Mouse (Mus musculus) limb, embryonic 10.5 days (tissue): ENCODE data around the gene 1700029J07Rik. TPM values are rescaled to one million over a fixed set of nuclear protein-coding genes. Genes with fewer than 3 reads are reported as not detected.
A peak's percentile ranks its signal among the peaks of the same experiment; 100 is the strongest.

ENCODE experiments used
- DNase-seq: peaks from one replicate; pipeline ENCODE4 v3.0.0-alpha.2; 2017; ENCODE audit warnings: low spot score
- H3K27ac ChIP-seq: fragments of 300-500 bp; sonication (generic); 2 replicates; pipeline ENCODE4 v1.5.1; 2016; ENCODE audit warnings: mild to moderate bottlenecking
- H3K27me3 ChIP-seq: fragments of 300-500 bp; sonication (generic); 2 replicates; pipeline ENCODE4 v1.6.1; 2016; ENCODE audit warnings: low read depth, mild to moderate bottlenecking; ENCODE audit not compliant: poor library complexity, severe bottlenecking
- H3K36me3 ChIP-seq: fragments of 300-500 bp; sonication (generic); 2 replicates; pipeline ENCODE4 v1.6.1; 2016; ENCODE audit warnings: mild to moderate bottlenecking, moderate library complexity
- H3K4me1 ChIP-seq: fragments of 300-500 bp; sonication (generic); 2 replicates; pipeline ENCODE4 v1.6.1; 2016
- H3K4me3 ChIP-seq: fragments of 300-500 bp; sonication (generic); 2 replicates; pipeline ENCODE4 v1.5.1; 2016; ENCODE audit warnings: mild to moderate bottlenecking, moderate library complexity
- H3K9me3 ChIP-seq: fragments of 300-500 bp; sonication (generic); replicated peaks from 2 replicates; pipeline ENCODE4 v1.6.1; 2016; ENCODE audit warnings: mild to moderate bottlenecking
- WGBS: fragments of 180-500 bp; shearing (Covaris S2); methylation state at CpG from one replicate; pipeline ENCODE4 v1.1.7; 2016; 5-methylcytosine and 5-hydroxymethylcytosine counted together
- polyA plus RNA-seq: library from polyadenylated mRNA; unstranded; fragments of >200 nt; fragmentation: Nextera tagmentation; extraction: Ambion mirVana; gene quantifications from 2 replicates; pipeline ENCODE4 v1.2.1, GENCODE M21; 2016

Gene 1700029J07Rik
- 3.2 TPM in 2 replicates for polyA plus RNA-seq

DNA sequence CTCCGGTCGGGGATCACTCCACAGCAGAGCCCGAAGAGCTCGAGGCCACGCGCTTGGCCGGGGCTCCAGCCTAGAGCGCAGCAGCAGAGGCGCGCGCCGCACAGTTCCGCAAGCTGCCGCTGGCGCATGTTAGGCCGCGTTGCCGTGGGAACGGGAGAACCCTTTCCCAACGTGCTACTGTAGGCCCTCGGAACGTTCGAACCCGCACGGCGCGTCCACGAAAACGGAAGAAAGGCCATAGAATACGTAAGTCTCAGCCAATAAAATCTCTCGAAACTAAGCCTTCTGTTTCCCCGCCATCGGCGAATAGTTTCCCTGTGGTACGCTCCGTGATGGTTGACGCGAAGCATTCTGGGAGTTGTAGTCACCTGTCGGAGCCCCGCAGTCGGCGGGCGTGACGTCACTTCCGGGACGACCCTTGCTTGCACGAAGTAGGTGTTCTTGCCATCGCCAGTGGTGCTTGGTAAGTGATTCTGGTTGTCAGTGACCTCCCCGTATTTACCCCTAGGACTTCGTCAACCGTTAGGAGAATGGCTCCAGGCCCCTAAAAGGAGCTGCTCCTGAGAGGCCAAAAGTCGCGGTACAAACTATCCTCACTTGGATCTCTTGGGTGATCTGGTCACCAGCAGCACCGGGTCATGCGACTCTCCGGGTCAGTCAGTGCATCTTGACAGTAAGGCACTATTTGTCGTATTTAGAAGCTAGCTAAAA lies at the start of gene 1700029J07Rik, which contains the start of gene Ufsp2:
1700029J07Rik (minus strand) TSS at position 127 of the 711 bp plus-strand sequence.
Ufsp2 (plus strand) TSS at position 403 of the 711 bp plus-strand sequence.
- Histone ChIP-seq H3K27ac (peak within 1 kb of the TSS; percentile 86), H3K27me3 (no peaks in the 10 kb centered on the region), H3K36me3 (peaks cover 20% of the 10 kb centered on the region), H3K4me1 (peaks cover 20% of the 10 kb centered on the region), H3K4me3 (peak within 1 kb of the TSS; percentile 72), H3K9me3 (no peaks in the 10 kb centered on the region)
- peak; percentile 99 for DNase-seq
- 1% methylated on average over 57 of the region's 57 CpGs for WGBS

DNA sequence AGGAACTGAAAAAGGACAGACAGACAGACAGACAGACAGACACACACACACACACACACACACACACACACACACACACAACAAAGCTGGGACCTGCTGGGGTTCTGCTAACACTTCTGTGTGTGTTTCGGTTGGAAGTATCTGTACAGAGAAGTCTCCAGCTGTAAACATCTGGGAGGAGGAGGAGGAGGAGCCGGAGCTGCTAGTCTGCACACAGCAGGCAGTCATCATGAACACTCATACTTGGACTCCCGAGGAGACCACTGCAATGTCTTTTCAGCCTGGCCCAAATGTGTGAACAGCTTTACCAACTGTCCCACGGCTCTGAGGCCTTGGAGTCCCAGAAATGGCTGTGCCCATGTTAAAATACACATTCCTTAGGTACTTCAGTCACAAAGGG lies 49.3 kb upstream of the 1700029J07Rik start:
- H3K4me1 ChIP-seq, result no peaks in the 10 kb centered on the region
- H3K36me3 ChIP-seq, result no peaks in the 10 kb centered on the region
- H3K9me3 ChIP-seq, result no peaks in the 10 kb centered on the region
- no peak for DNase-seq
- WGBS, result 65% methylated on average over 4 of the region's 4 CpGs
- no peak overlapping the region for H3K4me3 ChIP-seq
- H3K27me3 ChIP-seq, result no peaks in the 10 kb centered on the region
- H3K27ac ChIP-seq, result no peak overlapping the region

DNA sequence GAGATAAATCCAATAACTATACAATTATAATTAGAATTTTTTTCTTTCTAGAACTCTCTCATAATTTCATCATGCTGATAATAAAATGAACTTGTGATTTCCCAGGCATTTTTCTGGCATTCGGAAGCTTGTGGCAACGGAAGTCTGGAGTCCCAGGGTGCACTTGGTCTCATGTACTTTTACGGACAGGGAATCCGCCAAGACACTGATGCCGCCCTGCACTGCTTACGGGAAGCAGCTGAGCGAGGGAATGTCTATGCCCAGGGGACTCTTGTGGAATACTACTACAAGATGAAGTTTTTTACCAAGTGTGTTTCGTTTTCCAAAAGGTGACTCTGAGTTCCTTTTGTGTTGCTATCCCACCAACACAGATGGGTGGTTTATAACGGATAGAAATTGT lies 47.7 kb upstream of the 1700029J07Rik start:
- Histone ChIP-seq H3K9me3 (no peaks in the 10 kb centered on the region), H3K4me1 (no peaks in the 10 kb centered on the region), H3K4me3 (no peak overlapping the region), H3K27me3 (no peaks in the 10 kb centered on the region), H3K27ac (no peak overlapping the region), H3K36me3 (no peaks in the 10 kb centered on the region)
- 93% methylated on average over 9 of the region's 9 CpGs for WGBS
- DNase-seq, result no peak

DNA sequence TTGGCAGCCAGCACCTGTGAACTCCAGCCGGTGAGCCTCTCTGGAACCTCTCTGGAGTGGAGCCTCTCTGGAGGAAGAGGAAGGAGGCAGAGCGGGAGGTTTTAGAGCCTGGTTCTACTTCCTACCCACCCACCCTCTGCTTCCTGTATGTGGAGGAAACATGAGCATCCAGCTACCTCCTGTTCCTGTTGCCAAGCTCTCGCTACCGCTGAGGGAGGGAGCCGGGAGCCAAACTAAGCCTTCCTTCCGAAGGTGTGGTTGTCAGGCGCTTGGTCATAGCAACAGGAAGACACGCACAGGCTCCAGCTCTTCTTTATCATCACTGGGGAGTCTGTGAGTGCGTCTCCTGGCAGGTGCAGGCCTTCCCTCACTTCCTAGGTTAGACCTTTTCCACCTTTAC lies 47.2 kb upstream of the 1700029J07Rik start:
- DNase-seq, result no peak
- no peak overlapping the region for H3K27ac ChIP-seq
- H3K27me3 ChIP-seq, result no peaks in the 10 kb centered on the region
- no peaks in the 10 kb centered on the region for H3K9me3 ChIP-seq
- H3K4me1 ChIP-seq, result no peaks in the 10 kb centered on the region
- 90% methylated on average over 9 of the region's 9 CpGs for WGBS
- no peaks in the 10 kb centered on the region for H3K36me3 ChIP-seq
- H3K4me3 ChIP-seq, result no peak overlapping the region

DNA sequence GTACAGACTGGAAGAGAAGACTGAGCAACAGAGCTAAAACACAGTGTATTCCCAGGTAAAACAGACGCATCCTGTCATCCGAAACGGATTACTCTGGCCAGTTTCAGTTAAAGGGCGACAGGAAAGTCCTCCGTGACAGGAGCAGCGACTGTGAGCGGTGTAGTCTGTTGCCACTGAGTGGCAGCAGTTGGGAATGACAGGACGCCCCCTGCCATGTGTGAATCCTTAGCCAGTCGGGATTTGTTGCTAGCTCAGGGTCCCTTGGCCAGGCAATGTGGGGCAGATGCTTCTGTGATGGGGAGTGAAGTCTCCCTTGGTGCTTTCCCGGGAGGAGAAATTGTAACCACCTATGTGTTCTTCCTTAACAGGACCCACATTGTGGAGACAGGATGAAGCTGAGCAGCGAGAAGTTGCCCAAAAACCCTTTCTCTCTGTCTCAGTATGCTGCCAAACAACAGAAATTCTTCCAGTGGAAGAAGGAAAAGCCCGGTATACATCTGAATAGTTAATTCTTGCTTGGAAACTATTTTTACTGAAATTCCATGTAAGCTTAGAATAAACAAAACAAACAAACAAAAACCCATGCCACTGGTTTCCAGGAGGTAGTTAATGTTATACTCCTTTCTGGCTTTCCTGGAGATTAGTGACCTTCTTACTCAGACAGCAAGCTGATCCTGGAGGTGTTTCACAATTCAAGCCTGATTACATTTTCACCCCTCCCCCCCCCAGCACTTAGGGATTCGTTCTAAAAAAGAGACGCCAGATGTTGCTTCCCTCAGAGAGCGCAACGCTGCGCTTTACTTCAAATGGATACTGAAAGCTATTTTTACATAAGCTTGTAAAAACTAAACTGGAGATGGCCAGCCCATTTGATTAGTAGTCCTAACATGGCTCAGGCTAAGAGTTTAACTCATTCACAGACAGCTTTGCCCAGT lies 36.0 kb upstream of the 1700029J07Rik start:
- H3K9me3 ChIP-seq, result no peaks in the 10 kb centered on the region
- whole genome bisulfite sequencing, result 17% methylated on average over 17 of the region's 17 CpGs
- H3K27ac ChIP-seq, result peak overlapping the region; percentile 47; the same call in 1 of the 2 replicates
- H3K4me3 ChIP-seq, result peak overlapping the region; percentile 25; the same call in 1 of the 2 replicates
- peak; percentile 51 for DNase-seq
- no peaks in the 10 kb centered on the region for H3K36me3 ChIP-seq
- no peaks in the 10 kb centered on the region for H3K27me3 ChIP-seq
- peaks cover 13% of the 10 kb centered on the region for H3K4me1 ChIP-seq

DNA sequence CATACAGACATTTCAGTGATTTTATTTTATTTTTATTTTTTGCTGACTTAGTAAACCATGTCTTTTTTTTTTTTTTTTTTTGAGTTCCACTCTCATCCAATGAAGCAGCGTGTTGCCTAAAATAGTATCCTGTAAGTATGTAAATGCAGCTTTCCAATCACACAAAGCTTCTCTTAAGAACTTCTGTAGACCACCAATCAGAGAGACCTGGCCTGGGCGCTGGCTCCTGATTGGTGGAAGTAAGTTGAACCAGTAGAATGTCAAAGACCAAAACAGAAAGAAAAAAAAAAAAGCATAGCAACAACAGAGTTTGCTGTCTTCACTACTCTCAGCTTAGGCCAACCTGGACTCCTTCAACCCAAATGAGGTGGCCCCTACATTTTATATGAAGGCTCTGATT lies 35.3 kb upstream of the 1700029J07Rik start:
- DNase-seq, result no peak
- peaks cover 13% of the 10 kb centered on the region for H3K4me1 ChIP-seq
- H3K27me3 ChIP-seq, result no peaks in the 10 kb centered on the region
- peak overlapping the region; percentile 25; the same call in 1 of the 2 replicates for H3K4me3 ChIP-seq
- no peaks in the 10 kb centered on the region for H3K36me3 ChIP-seq
- H3K27ac ChIP-seq, result peak overlapping the region; percentile 47; the same call in 1 of the 2 replicates
- 54% methylated on average over 2 of the region's 2 CpGs for WGBS
- no peaks in the 10 kb centered on the region for H3K9me3 ChIP-seq

DNA sequence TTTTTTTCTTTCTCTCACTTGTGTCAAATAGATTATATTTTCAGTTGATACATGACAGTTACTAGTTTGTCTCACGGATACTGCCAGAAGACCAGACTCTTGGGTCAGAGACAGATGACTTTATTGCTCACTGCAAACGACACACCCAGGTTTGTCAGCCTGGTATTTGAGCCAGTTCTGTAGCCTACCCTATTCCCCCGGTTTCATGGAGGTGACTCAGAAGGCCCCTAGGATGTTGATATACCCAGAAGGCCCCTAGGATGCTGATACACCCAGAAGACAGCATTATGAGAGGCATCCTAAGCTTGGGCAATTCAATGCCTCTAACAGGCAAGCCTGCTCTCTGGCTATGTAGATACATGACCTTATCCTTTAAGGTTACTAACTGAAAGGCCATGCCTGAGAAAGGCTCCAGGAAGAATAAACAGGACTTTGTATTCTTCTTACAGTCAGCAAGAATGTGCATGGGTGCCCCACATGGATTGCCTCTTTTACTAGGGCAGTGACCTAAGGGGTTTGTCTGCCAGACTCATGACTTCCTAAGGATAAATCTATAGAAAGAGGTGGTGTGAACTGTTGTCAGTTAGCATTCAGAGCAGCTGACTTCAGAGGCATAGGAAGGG lies 32.1 kb upstream of the 1700029J07Rik start:
- H3K4me1 ChIP-seq, result peaks cover 13% of the 10 kb centered on the region
- H3K4me3 ChIP-seq, result no peak overlapping the region
- H3K36me3 ChIP-seq, result no peaks in the 10 kb centered on the region
- WGBS, result 48% methylated on average over 3 of the region's 3 CpGs
- DNase-seq, result no peak
- no peaks in the 10 kb centered on the region for H3K9me3 ChIP-seq
- no peak overlapping the region for H3K27ac ChIP-seq
- H3K27me3 ChIP-seq, result no peaks in the 10 kb centered on the region

DNA sequence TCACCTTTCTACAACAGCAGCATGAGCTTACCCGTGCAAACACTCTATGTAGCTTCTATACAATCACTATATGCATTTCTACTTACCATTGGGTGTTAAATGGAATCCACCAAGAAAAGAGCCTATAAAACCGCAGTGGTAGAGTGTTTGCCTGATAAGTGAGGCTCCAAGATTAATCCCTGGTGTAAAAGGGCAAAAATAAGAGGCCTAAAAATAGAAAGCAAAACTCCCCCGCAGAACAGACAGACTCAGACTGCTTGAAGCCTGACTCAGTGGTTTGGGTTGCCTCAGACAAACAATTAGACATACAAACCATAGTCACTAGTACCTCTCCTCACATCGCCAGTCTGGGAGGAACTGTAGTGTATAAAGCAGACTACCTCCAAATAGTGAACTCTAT lies 30.5 kb upstream of the 1700029J07Rik start, which contains the start of gene Ankrd37:
Ankrd37 (minus strand) TSS at position 112 of the 400 bp plus-strand sequence.
- no peak within 1 kb of the TSS for H3K27ac ChIP-seq
- 79% methylated on average over 4 of the region's 4 CpGs for whole genome bisulfite sequencing

DNA sequence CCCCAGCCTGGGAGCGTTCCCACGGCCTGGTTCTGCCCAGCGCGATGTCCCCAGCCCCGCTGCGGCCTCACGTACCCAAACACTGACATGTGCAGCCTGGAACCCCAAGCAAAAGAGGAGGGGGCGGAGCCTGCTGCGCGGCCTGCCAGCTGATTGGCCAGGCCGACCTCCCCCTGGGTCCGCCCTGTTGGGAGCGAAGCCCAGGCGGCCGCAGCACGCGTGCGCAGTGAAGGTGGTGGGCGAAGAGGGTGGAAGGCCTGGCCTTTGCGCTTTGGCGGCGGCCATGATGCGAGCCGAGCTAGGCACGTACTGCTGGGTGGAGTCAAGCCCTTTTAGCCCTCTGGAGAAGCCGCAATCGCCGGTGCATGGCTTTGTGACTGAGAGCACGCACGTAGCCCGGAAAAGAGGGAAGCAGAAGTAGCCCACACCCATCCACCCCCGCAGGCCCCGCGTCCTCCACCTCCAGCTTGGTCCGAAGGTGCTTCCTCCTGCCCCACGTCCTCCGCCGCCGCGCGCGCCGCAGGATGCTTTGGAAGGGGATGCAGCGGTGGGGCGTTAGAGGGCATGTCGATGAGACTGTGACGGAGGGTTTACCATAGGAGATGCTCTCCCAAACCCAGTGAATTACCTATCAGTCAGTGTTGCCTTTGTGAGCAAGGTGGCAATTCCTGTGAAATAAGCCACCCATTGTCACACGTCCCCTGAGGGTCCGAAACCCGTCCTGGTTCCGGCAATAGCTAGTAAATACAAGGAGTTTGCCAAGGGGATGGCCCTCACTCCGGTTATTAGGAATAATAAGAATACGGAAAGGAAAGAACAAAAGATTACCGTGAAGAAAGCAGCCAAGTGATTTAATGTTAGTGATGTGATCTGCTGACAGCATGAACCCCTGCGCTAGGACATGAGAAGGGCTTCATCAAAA lies 25.0 kb upstream of the 1700029J07Rik start:
- Histone ChIP-seq H3K4me1 (peaks cover 13% of the 10 kb centered on the region), H3K9me3 (no peaks in the 10 kb centered on the region), H3K27me3 (no peaks in the 10 kb centered on the region), H3K4me3 (peak overlapping the region; percentile 65), H3K36me3 (peaks cover 25% of the 10 kb centered on the region), H3K27ac (peak overlapping the region; percentile 98)
- peak; percentile 99 for DNase-seq
- WGBS, result 8% methylated on average over 55 of the region's 55 CpGs

More for the DNA sequence above, 30.5 kb upstream of the 1700029J07Rik start, which contains the start of gene Ankrd37:
- no peaks in the 10 kb centered on the region for H3K9me3 ChIP-seq
- H3K4me3 ChIP-seq, result no peak within 1 kb of the TSS
- DNase-seq, result no peak
- H3K36me3 ChIP-seq, result no peaks in the 10 kb centered on the region
- H3K4me1 ChIP-seq, result peaks cover 3% of the 10 kb centered on the region
- no peaks in the 10 kb centered on the region for H3K27me3 ChIP-seq

DNA sequence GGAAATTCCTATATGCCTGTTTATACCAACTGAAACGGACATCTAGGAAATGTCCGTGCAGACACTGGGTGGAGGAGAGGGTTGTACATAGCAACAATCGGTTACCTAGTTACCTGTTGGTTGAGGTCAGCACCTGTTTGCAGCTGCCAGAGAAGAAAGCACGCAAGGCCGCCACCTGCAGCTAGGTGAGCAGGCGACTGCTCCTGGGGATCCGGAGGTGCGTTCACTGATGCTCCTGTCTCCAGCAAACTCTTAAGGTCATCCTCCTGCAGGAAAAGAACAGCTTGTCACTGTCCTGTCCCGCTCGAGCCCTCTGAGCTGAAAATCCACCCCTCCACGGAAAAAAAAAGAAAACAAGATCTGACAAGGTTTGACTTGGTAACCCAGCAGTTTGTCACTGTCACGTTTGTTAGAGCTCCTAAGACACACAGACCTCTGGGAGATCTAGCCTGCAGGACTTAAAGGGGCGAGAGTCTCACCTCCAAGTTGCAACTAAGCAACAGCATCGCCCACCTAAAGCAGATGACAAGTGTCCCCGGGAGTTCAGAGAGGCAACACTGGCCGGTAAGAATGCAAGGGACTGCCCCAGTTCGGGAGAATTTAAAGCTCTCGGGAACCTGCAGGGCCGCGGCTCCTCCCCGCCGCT lies 24.2 kb upstream of the 1700029J07Rik start, which contains the start of gene Lrp2bp:
Lrp2bp (plus strand) TSS at position 166 of the 646 bp plus-strand sequence.
- Histone ChIP-seq H3K4me1 (peaks cover 13% of the 10 kb centered on the region), H3K4me3 (peak within 1 kb of the TSS; percentile 65), H3K27ac (peak within 1 kb of the TSS; percentile 98), H3K36me3 (peaks cover 29% of the 10 kb centered on the region), H3K27me3 (no peaks in the 10 kb centered on the region), H3K9me3 (no peaks in the 10 kb centered on the region)
- peak; percentile 48 for DNase-seq
- WGBS, result 6% methylated on average over 22 of the region's 22 CpGs

DNA sequence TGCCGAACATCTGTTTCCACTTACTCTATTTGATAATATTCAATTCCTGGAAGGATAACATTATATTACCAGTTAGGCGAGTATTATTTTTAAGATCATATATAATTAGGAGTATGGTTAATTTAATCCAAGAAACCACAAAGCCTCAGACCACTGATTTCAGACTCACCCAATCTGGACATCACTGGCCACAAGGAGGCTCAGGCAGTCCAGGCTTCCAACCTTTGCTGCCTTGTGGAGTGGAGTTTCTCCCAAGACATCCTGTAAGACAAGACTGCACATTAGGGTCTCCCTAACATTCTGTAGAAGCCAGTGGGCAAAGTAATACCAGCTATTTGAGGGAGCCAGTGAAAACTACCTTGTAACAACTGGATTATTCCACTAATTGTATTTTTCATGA lies 23.2 kb upstream of the 1700029J07Rik start:
- 84% methylated on average over 2 of the region's 2 CpGs for WGBS
- H3K36me3 ChIP-seq, result peaks cover 35% of the 10 kb centered on the region
- no peaks in the 10 kb centered on the region for H3K9me3 ChIP-seq
- H3K4me3 ChIP-seq, result no peak overlapping the region
- no peak for DNase-seq
- H3K4me1 ChIP-seq, result peaks cover 13% of the 10 kb centered on the region
- H3K27me3 ChIP-seq, result no peaks in the 10 kb centered on the region
- no peak overlapping the region for H3K27ac ChIP-seq
